Mouse (Mus musculus) kidney, postnatal 0 days (tissue): ENCODE measurements around the gene Arrdc5. TPM values are rescaled to one million over a fixed set of nuclear protein-coding genes. Genes with fewer than 3 reads are reported as not detected.

Source experiments
- ATAC-seq: fragments of 200-750 bp; cut with Nextera tagmentation; replicated peaks from 2 replicates; pipeline ENCODE4 v1.8.0; 2017; ENCODE audit warnings: low read depth, moderate number of reproducible peaks, moderate TSS enrichment, moderate library complexity; ENCODE audit not compliant: low FRiP score
- DNase-seq: peaks from one replicate; pipeline ENCODE4 v3.0.0-alpha.2; 2016; ENCODE audit warnings: low spot score
- H3K27ac ChIP-seq: fragments of 300-500 bp; sonication (generic); 2 replicates; pipeline ENCODE4 v1.5.1; 2014; ENCODE audit warnings: mild to moderate bottlenecking
- H3K27me3 ChIP-seq: fragments of 300-500 bp; sonication (generic); 2 replicates; pipeline ENCODE4 v1.6.1; 2014; ENCODE audit warnings: low read length, mixed read lengths; ENCODE audit not compliant: insufficient read depth
- H3K36me3 ChIP-seq: fragments of 300-500 bp; sonication (generic); 2 replicates; pipeline ENCODE4 v1.6.1; 2014; ENCODE audit warnings: low read length, mixed read lengths; ENCODE audit not compliant: insufficient read depth
- H3K4me1 ChIP-seq: fragments of 300-500 bp; sonication (generic); replicated peaks from 2 replicates; pipeline ENCODE4 v1.6.1; 2014; ENCODE audit warnings: antibody characterized with exemption, low read length, mixed read lengths; ENCODE audit not compliant: insufficient read depth
- H3K4me2 ChIP-seq: fragments of 300-500 bp; sonication (generic); 2 replicates; pipeline ENCODE4 v1.6.1; 2014; ENCODE audit warnings: mild to moderate bottlenecking, low read length, moderate library complexity, mixed read lengths
- H3K4me3 ChIP-seq: fragments of 300-500 bp; sonication (generic); replicated peaks from 2 replicates; pipeline ENCODE4 v1.5.1; 2014; ENCODE audit warnings: low read depth, low read length
- H3K9ac ChIP-seq: fragments of 300-500 bp; sonication (generic); 2 replicates; pipeline ENCODE4 v1.6.1; 2014; ENCODE audit warnings: low read depth, low read length
- H3K9me3 ChIP-seq: fragments of 300-500 bp; sonication (generic); replicated peaks from 2 replicates; pipeline ENCODE4 v1.6.1; 2016; ENCODE audit warnings: low read length, inconsistent platforms, mixed read lengths
- CTCF ChIP-seq: IDR thresholded peaks from 2 replicates; pipeline ENCODE4 v1.5.1; 2016; ENCODE audit warnings: antibody characterized with exemption, low read depth, mild to moderate bottlenecking, moderate library complexity
- WGBS: fragments of 180-500 bp; shearing (Covaris S2); extraction: QIAGEN DNeasy Blood & Tissue Kit; methylation state at CpG from one replicate; pipeline ENCODE4 v1.1.7; 2014; 5-methylcytosine and 5-hydroxymethylcytosine counted together
- polyA plus RNA-seq: library from polyadenylated mRNA; unstranded; fragments of >200 nt; fragmentation: Nextera tagmentation; extraction: Ambion mirVana; gene quantifications from 2 replicates; pipeline ENCODE4 v1.2.1, GENCODE M21; 2015

The Arrdc5 gene
- polyA plus RNA-seq, 1 experiment from 2014 or later: not detected

DNA sequence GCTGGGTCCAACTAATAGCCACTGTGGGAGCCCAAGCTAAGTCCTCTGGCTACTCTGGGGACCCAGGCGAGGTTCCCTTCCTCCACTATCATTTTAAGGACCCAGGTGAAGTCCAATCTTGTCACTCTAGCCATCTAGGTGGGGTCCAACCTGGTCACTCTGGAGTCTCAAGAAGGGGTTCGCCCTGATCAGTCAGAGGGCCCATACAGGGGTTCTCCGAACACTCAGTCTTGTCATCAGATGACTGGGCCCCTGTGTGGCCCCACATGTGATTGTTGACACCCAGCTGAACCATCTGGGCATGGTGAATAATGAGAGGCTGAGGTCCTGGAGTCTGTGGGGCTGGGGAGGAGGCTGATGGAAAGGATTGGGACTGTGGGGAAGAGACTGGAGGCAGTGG, 30.3 kb downstream of the Arrdc5 start:
- no peak for TF ChIP-seq CTCF
- H3K27ac ChIP-seq: peak overlapping the region; percentile 84

DNA sequence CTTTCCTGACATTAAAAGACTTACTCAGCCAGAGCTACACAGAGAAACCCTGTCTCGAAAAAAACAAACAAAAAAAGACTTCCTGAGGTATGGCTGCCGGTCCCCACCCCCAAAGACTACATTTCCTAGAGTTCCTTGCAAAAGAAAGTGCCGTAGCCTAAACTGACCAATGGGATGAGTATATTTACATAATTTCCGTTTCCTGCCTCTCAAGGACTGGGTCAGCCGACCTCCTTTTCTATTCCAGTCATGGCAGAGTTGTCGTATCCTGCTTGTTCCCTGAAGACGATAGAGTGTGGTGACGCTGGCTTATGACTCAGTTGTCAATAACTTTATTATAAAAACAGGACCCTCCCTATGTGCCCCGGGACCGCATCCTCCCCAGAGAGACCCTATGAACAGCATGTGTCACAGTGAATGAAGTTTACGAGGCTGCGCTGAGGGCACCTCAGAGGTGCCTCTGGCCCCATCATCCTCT, 30.9 kb downstream of the Arrdc5 start:
- TF ChIP-seq CTCF: no peak
- Histone ChIP-seq H3K27ac (peak overlapping the region; percentile 84), H3K9me3 (no peaks in the 10 kb centered on the region), H3K27me3 (no peaks in the 10 kb centered on the region), H3K36me3 (peaks cover 3% of the 10 kb centered on the region), H3K4me3 (peak overlapping the region; percentile 24), H3K4me2 (peak overlapping the region; percentile 59), H3K9ac (peak overlapping the region; percentile 58), H3K4me1 (0 out of 2 replicates have a peak, but pooled peaks cover 5% of the 10 kb centered on the region)
- 17% methylated on average over 12 of the region's 12 CpGs for WGBS
- peak; percentile 98 for DNase-seq
- ATAC-seq: peak; percentile 79

More for the DNA sequence above, 30.3 kb downstream of the Arrdc5 start:
- Histone ChIP-seq H3K4me2 (peak overlapping the region; percentile 59), H3K4me1 (0 out of 2 replicates have a peak, but pooled peaks cover 5% of the 10 kb centered on the region), H3K27me3 (no peaks in the 10 kb centered on the region), H3K9ac (peak overlapping the region; percentile 28; the same call in 1 of the 2 replicates), H3K36me3 (peaks cover 3% of the 10 kb centered on the region), H3K4me3 (no peak overlapping the region; the same call in 1 of the 2 replicates), H3K9me3 (no peaks in the 10 kb centered on the region)
- 70% methylated on average over 3 of the region's 3 CpGs for WGBS
- DNase-seq: no peak
- ATAC-seq: no peak

DNA sequence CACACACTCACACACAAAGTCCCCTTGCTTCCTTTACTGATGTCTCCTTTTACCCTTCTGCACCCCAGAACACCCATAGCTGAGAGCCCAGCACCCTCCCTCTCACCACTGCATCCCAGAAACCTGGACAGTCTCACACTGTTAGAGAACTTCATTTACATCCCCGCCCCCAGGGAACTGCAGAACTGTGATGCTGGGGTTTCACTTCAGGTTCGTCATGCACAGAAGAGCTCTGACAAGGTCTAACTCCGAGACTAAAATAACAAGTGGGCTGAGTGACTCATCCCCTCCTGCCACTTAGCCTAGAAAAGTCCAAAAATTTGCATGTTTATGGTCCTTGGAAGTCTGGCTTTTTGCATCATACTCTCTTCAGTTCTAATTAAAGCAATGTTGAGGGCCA, 33.8 kb downstream of the Arrdc5 start:
- 0 out of 2 replicates have a peak, but pooled peaks have one; percentile 6 for ATAC-seq
- TF ChIP-seq CTCF: no peak
- WGBS: 42% methylated on average over 3 of the region's 3 CpGs
- Histone ChIP-seq H3K4me2 (no peak overlapping the region), H3K9me3 (no peaks in the 10 kb centered on the region), H3K27ac (peak overlapping the region; percentile 13; the same call in 1 of the 2 replicates), H3K4me1 (no peaks in the 10 kb centered on the region), H3K9ac (no peak overlapping the region), H3K36me3 (peaks cover 7% of the 10 kb centered on the region), H3K4me3 (no peak overlapping the region), H3K27me3 (no peaks in the 10 kb centered on the region)
- DNase-seq: no peak

DNA sequence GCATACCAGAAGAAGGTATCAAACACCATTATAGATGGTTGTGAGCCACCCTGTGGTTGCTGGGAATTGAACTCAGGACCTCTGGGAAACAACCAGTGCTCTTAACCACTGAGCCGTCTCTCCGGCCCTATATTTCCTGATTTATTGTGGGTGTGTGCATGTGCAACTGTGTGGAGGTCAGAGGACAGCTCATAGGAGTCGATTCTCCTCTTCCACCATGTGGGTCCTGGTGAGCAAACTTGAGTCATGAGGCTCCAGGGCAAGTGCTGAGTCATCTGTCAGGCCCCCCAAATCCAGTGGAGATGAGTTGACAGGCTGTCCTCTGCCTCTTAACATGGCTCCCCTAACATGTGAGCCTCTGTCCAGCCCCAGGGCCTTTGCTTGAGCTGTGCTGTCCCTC, 34.2 kb downstream of the Arrdc5 start:
- Histone ChIP-seq H3K36me3 (0 out of 2 replicates have a peak, but pooled peaks cover 7% of the 10 kb centered on the region), H3K27me3 (no peaks in the 10 kb centered on the region), H3K9me3 (no peaks in the 10 kb centered on the region), H3K4me3 (no peak overlapping the region), H3K4me2 (no peak overlapping the region), H3K9ac (no peak overlapping the region), H3K4me1 (no peaks in the 10 kb centered on the region), H3K27ac (peak overlapping the region; percentile 13; the same call in 1 of the 2 replicates)
- DNase-seq (no peak), ATAC-seq (no peak)
- no peak for TF ChIP-seq CTCF
- WGBS: 65% methylated on average over 3 of the region's 3 CpGs

DNA sequence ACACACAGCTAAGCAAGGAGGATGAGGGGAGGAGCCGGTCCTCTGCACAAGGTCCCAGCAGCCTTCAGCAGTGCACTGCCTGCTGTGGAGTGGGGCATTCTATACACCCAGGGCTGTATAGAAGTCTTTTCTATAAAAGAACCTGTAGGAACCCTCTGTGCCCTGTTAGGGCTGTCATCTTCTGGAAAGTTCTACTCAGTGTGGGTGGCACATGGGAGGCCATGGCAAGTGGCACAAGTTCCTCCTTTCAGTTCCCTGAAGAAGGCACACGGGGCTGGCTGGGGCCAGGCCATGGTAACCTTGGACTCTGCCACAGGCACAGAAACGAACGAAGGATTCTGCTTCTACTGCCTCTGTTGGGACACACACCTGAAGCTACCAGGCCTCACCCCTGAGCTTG, 35.1 kb downstream of the Arrdc5 start:
- ATAC-seq: no peak

DNA sequence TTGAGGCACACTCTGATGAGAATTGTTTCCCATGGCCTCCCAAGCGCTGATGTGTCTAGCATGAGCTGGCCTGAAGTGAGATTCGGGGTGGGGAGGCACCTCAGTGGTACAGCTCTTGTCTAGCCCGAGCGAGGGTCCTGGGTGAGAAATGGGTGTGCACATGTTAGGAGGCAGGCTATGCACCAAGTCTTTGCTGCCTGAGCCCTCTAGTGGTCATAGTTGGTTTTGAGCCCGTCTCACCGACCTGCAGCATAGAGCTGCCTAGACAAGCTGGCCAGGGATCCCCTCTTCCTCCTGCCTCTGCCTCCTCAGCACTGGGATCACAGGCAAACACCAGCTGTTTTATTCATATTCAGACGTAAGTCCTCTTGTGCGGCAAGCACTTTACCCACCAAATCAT, 36.1 kb downstream of the Arrdc5 start:
- Histone ChIP-seq H3K4me2 (no peak overlapping the region), H3K9me3 (no peaks in the 10 kb centered on the region), H3K36me3 (peaks cover 23% of the 10 kb centered on the region; the same call in 1 of the 2 replicates), H3K4me3 (no peak overlapping the region), H3K9ac (no peak overlapping the region), H3K4me1 (0 out of 2 replicates have a peak, but pooled peaks cover 8% of the 10 kb centered on the region), H3K27ac (no peak overlapping the region), H3K27me3 (no peaks in the 10 kb centered on the region)
- peak; percentile 81 for TF ChIP-seq CTCF
- peak; percentile 52 for ATAC-seq
- peak; percentile 82 for DNase-seq
- 23% methylated on average over 8 of the region's 8 CpGs for WGBS

More for the DNA sequence above, 35.1 kb downstream of the Arrdc5 start:
- WGBS: 94% methylated on average over 4 of the region's 4 CpGs
- no peak for TF ChIP-seq CTCF
- Histone ChIP-seq H3K4me3 (no peak overlapping the region), H3K27me3 (no peaks in the 10 kb centered on the region), H3K9ac (no peak overlapping the region), H3K4me1 (0 out of 2 replicates have a peak, but pooled peaks cover 4% of the 10 kb centered on the region), H3K36me3 (peaks cover 16% of the 10 kb centered on the region; the same call in 1 of the 2 replicates), H3K9me3 (no peaks in the 10 kb centered on the region), H3K4me2 (no peak overlapping the region), H3K27ac (no peak overlapping the region)
- DNase-seq: no peak
